Mouse (Mus musculus): ENCODE measurements around the gene Ints1.

The Ints1 gene

DNA sequence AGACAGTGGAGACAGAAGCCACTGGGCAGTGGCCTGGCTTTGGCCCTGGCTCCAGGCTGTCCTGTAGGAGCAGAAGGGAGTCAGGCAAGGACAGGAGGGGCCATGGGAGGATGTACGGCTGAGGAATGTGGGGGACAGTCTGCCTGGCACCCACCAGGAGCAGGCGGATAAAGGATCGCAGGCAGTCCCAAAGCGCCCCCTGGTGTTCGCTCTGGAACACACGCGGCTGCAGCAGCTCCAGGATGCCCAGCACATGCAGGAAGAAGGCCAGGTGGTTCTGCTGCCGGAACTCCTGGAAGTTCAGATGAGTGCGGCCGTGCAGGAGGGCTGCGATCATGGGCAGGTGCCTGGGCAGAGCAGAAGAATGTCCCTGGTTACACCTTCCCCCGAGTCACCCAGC lies 20.7 kb downstream of the Ints1 start:
- peak; percentile 38 for DNase-seq (ENCODE audit: low read depth)

GRCm38 (mm10) chr5:139750535-139750934 lies 24.9 kb downstream of the Ints1 start:
- peak; percentile 68 for DNase-seq (ENCODE audit: low read depth)

GRCm38 (mm10) chr5:139749413-139750125 lies 25.9 kb downstream of the Ints1 start:
- DNase-seq (ENCODE audit: low read depth), result no peak

- DNase-seq (ENCODE audit: low read depth), result peak; percentile 78
These were observed 29.7 kb downstream of the Ints1 start for GRCm38 (mm10) chr5:139745771-139746170.

GRCm38 (mm10) chr5:139742640-139743039 lies 32.8 kb downstream of the Ints1 start:
- DNase-seq (ENCODE audit: low read depth), result peak; percentile 69

- no peak for DNase-seq (ENCODE audit: low read depth)
These were observed 36.7 kb downstream of the Ints1 start for GRCm38 (mm10) chr5:139738592-139739315.

GRCm38 (mm10) chr5:139737841-139738591 lies 37.5 kb downstream of the Ints1 start:
- no peak for DNase-seq (ENCODE audit: low read depth)

- DNase-seq (ENCODE audit: low read depth), result no peak
These were observed 39.0 kb downstream of the Ints1 start for GRCm38 (mm10) chr5:139736504-139736940.

DNA sequence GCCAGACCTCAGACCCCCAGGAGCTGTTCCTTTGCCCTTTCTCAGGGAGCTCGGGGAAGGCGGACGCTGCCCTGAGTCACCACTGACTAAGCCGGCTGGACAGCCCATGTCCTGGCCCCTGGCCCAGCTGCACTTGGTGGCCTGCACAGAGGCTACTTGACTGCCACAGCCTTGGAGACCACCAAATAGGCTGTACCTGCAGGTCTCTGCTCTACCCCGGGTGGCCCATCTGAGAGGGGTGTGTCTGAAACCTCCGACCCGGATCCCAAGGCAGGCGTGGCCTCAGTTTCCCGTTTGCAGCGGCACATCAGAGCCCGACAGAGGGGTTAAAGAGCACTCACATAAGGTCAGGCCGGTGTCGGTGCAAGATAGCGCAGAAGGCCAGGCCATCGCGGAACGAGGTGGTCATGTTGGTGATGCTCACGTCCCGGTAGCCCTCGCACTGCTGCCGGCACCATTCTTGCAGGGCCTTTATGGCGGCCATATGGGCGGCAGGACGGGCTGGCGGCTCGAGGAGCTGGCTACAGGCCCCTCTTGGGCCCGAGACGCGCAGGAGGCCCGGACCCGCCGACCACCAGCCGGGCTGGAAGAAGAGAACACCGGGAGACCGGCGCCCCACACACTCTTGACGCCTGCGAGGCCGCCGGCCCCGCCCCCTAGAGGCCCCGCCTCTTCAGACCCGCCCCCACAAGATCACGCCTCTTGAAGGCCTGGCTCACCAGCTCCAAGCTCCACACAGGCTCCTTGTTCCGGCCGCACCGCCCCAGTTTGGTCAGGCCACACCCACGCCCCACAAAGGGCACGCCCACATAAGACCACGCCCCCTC lies 39.6 kb downstream of the Ints1 start, which contains the start of gene Micall2:
Gene Micall2, minus strand, starts transcription at position 660 of the 827 bp plus-strand sequence.
- peak; percentile 99 for DNase-seq (ENCODE audit: low read depth)

- peak; percentile 88 for DNase-seq (ENCODE audit: low read depth)
These were observed 40.7 kb downstream of the Ints1 start for GRCm38 (mm10) chr5:139734746-139735145.

DNA sequence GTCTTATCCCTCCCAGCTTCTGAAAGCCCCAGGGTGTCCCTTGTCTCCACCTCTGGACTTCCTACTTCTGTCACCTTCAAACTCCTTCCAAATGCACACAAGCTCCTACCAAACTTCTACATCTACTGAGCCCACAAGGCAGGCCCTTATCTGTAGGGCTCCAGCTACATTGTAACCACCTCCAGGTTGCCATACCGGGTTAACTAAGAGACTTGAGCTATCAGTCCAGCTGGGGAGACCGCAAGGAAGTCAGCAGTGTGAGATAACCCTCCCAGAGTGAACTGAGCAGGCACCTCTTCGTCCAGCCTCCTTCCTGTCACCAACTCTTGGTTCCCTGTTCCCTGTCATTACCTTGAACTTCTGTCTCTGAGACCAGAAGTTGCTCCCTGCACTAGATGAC lies 41.5 kb downstream of the Ints1 start:
- DNase-seq (ENCODE audit: low read depth), result peak; percentile 99

DNA sequence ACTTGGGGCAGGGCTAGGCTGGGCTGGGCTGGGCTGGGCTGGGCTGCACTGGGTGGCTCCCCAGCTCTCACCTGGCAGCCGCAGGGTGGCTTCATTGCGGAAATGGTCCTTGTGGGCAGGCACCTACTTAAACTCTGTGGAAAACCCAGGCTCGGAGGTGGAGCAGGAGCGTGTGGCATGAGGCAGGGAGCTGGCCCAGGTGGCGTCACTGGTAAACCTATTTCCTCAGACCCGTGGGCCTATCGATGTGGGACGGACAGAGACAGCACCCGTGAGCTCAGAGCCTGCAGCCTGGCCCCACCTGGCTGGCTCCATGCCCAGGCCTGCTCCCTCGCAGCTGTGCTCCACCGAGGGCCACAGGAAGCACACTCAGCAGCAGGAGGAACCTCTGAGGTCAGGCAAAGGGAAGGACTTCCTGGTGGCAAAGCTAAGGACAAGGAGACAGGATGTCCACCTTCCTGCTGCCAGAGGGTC lies 42.8 kb downstream of the Ints1 start:
- peak; percentile 86 for DNase-seq (ENCODE audit: low read depth)

- DNase-seq (ENCODE audit: low read depth), result no peak
These were observed 44.6 kb downstream of the Ints1 start for GRCm38 (mm10) chr5:139730712-139731486.

DNA sequence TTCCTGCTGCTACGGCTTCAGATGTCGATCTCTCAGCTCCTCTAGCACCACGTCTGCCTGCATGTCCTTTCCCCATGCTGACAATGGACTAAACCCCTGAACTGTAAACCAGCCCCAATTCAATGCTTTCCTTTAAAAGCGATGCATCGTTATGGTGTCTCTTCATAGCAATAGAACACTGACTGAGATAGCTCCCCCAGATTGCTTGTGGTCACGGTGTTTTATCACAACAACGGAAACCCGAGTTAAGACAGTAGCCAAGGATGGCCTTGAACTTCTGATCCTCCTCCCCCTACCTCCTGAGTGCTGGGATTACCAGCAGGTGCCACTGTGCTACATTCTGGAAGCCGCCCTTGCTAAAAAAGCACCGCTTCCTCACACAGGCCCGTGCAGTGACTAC lies 48.2 kb downstream of the Ints1 start:
- DNase-seq (ENCODE audit: low read depth), result peak; percentile 88

- DNase-seq (ENCODE audit: low read depth), result peak; percentile 93
These were observed 49.3 kb downstream of the Ints1 start for GRCm38 (mm10) chr5:139726186-139726585.

DNA sequence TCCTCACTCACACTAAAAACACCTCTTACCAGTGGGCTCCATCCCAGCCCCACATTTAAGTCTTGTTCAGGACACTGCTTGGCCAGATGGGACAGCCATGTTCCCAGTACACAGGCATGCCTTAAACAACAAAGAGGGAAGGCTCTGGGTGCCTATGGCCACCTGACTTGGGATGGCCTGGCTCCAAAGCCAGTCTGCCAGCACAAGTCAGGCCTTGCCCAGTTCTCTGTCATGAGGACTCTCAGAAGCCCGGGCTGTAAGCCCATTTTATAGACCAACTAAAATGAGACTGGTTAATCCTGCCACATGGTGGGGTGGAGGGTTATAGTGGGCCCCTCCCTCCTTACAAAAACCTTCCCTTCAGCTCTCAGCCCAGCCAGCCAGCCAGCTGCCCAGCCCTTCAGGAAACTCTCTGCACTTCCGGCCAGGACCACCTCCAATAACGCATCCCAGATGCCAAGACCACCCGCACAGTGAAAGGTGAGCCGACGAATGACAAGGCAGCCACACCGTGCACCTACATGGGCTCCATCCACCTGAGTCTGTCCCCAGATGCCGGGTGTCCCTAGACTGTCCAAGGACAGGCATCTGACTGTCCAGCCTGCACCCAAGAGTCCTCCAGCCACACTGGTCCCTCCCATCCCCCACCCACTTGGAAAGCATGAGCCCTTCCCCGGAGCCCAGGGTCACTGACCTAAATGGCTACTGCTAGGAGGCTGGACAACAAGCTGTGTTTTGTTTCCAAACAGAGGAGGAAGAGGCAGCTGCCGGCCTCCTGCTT lies 50.9 kb downstream of the Ints1 start:
- DNase-seq (ENCODE audit: low read depth), result no peak

GRCm38 (mm10) chr5:139723113-139723512 lies 52.4 kb downstream of the Ints1 start:
- no peak for DNase-seq (ENCODE audit: low read depth)

GRCm38 (mm10) chr5:139722709-139723108 lies 52.8 kb downstream of the Ints1 start:
- peak; percentile 67 for DNase-seq (ENCODE audit: low read depth)

- no peak for DNase-seq (ENCODE audit: low read depth)
These were observed 56.5 kb downstream of the Ints1 start for GRCm38 (mm10) chr5:139718949-139719348.

GRCm38 (mm10) chr5:139718540-139718939 lies 56.9 kb downstream of the Ints1 start:
- no peak for DNase-seq (ENCODE audit: low read depth)

Measured in 416B (cell line).